Mouse (Mus musculus) neural tube, embryonic 11.5 days (tissue): Measurements from ENCODE around the gene Serpinf2. TPM values are rescaled to one million over a fixed set of nuclear protein-coding genes. Genes with fewer than 3 reads are reported as not detected.
"Not testable (repeated sequence)": the region's sequence is repeated elsewhere in the genome, so short reads cannot be mapped to it uniquely, and the experiment has no call there.

Experiments used
- ATAC-seq: fragments of 200-750 bp; cut with Nextera tagmentation; 2 replicates; pipeline ENCODE4 v1.8.0; 2017; ENCODE audit warnings: moderate number of reproducible peaks, mild to moderate bottlenecking, moderate TSS enrichment, moderate library complexity; ENCODE audit not compliant: insufficient read depth, low FRiP score, low TSS enrichment
- DNase-seq: peaks from one replicate; pipeline ENCODE4 v3.0.0-alpha.2; 2015; ENCODE audit warnings: low spot score
- H3K27ac ChIP-seq: fragments of 300-500 bp; sonication (generic); 2 replicates; pipeline ENCODE4 v1.5.1; 2014; ENCODE audit warnings: low read depth, mild to moderate bottlenecking, low read length
- H3K27me3 ChIP-seq: fragments of 300-500 bp; sonication (generic); 2 replicates; pipeline ENCODE4 v1.6.1; 2014; ENCODE audit warnings: mild to moderate bottlenecking, low read length, mixed read lengths; ENCODE audit not compliant: control insufficient read depth, insufficient read depth
- H3K36me3 ChIP-seq: fragments of 300-500 bp; sonication (generic); 2 replicates; pipeline ENCODE4 v1.6.1; 2014; ENCODE audit warnings: mild to moderate bottlenecking, low read length, moderate library complexity, mixed read lengths; ENCODE audit not compliant: control insufficient read depth, insufficient read depth
- H3K4me1 ChIP-seq: fragments of 300-500 bp; sonication (generic); 2 replicates; pipeline ENCODE4 v1.6.1; 2014; ENCODE audit warnings: low read length, mixed read lengths; ENCODE audit not compliant: control insufficient read depth, insufficient read depth
- H3K4me2 ChIP-seq: fragments of 300-500 bp; sonication (generic); 2 replicates; pipeline ENCODE4 v1.6.1; 2014; ENCODE audit warnings: low read depth, mild to moderate bottlenecking, moderate library complexity
- H3K4me3 ChIP-seq: fragments of 300-500 bp; sonication (generic); 2 replicates; pipeline ENCODE4 v1.5.1; 2014; ENCODE audit warnings: low read depth, low read length
- H3K9ac ChIP-seq: fragments of 300-500 bp; sonication (generic); 2 replicates; pipeline ENCODE4 v1.6.1; 2014; ENCODE audit warnings: mild to moderate bottlenecking, low read length
- H3K9me3 ChIP-seq: fragments of 300-500 bp; sonication (generic); 2 replicates; pipeline ENCODE4 v1.6.1; 2016; ENCODE audit warnings: low read length; ENCODE audit not compliant: control insufficient read depth
- WGBS: fragments of 180-500 bp; shearing (Covaris S2); extraction: QIAGEN DNeasy Blood & Tissue Kit; methylation state at CpG from one replicate; pipeline ENCODE4 v1.1.7; 2014; 5-methylcytosine and 5-hydroxymethylcytosine counted together
- microRNA counts: library from miRNA; unstranded; fragments of <30 nt; microRNA quantifications from one replicate; lab custom pipeline; 2015
- microRNA-seq: library from miRNA; unstranded; fragments of <30 nt; microRNA quantifications from one replicate; pipeline ENCODE4, GENCODE M21; 2016
- polyA plus RNA-seq: library from polyadenylated mRNA; unstranded; fragments of >200 nt; fragmentation: Nextera tagmentation; extraction: Ambion mirVana; gene quantifications from 2 replicates; pipeline ENCODE4 v1.2.1, GENCODE M21; 2014

Gene Serpinf2
- polyA plus RNA-seq, 1 experiment from 2014 or later = 0.17 TPM

DNA sequence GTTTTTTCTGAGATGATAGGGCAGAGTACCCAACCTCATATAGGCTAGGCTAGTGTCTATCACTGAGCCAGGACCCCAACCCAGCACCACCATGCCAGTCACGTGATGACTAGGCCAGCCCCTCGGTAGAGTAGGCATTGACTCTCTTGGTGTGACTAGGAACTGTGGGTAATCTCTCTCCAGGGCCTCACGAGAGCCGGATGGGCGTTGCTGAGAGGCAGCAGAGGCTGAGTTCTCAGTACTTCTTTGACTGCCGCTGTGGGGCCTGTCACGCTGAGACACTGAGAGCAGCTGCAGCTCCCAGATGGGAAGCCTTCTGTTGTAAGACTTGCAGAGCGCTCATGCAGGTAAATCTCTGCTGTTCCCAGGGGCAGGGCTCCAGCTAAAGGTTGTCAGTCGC lies 39.3 kb downstream of the Serpinf2 start:
- Histone ChIP-seq H3K27me3 (no peaks in the 10 kb centered on the region), H3K4me3 (no peak overlapping the region), H3K4me2 (no peak overlapping the region), H3K4me1 (no peaks in the 10 kb centered on the region), H3K9me3 (no peaks in the 10 kb centered on the region), H3K27ac (no peak overlapping the region), H3K9ac (no peak overlapping the region), H3K36me3 (no peaks in the 10 kb centered on the region)
- 73% methylated on average over 9 of the region's 9 CpGs for WGBS
- DNase-seq (no peak), ATAC-seq (no peak)

DNA sequence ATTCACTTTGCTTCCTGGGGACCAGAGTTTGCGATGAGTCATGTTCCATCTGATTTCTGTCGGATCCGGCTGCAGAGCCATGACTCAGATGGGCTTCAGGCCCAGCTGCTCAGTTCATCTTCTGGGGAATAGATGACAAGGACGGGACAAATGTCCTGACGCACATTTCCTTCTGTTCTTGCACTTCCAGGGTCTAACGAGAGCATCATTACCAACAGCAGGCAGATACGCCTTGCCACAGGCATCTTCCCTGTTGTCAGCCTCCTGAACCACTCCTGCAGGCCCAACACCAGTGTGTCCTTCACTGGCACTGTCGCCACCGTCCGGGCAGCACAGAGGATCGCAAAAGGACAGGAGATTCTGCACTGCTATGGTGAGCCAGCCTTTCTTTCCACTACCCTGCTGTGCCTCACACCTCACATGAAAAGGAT lies 40.0 kb downstream of the Serpinf2 start:
- no peak overlapping the region for H3K9ac ChIP-seq
- DNase-seq = no peak
- no peak overlapping the region for H3K4me2 ChIP-seq
- H3K9me3 ChIP-seq = no peaks in the 10 kb centered on the region
- H3K27ac ChIP-seq = no peak overlapping the region
- no peak overlapping the region for H3K4me3 ChIP-seq
- H3K36me3 ChIP-seq = no peaks in the 10 kb centered on the region
- H3K4me1 ChIP-seq = no peaks in the 10 kb centered on the region
- ATAC-seq = no peak
- WGBS = 84% methylated on average over 11 of the region's 11 CpGs
- no peaks in the 10 kb centered on the region for H3K27me3 ChIP-seq

- no peak for ATAC-seq
- no peak for DNase-seq
- Histone ChIP-seq H3K36me3 (no peaks in the 10 kb centered on the region), H3K4me2 (no peak overlapping the region), H3K4me1 (no peaks in the 10 kb centered on the region), H3K4me3 (no peak overlapping the region), H3K9me3 (no peaks in the 10 kb centered on the region), H3K27me3 (no peaks in the 10 kb centered on the region), H3K27ac (no peak overlapping the region), H3K9ac (no peak overlapping the region)
- 87% methylated on average over 7 of the region's 7 CpGs for WGBS
Observed at GRCm38 (mm10) chr11:75397452-75397851, 41.9 kb downstream of the Serpinf2 start.

DNA sequence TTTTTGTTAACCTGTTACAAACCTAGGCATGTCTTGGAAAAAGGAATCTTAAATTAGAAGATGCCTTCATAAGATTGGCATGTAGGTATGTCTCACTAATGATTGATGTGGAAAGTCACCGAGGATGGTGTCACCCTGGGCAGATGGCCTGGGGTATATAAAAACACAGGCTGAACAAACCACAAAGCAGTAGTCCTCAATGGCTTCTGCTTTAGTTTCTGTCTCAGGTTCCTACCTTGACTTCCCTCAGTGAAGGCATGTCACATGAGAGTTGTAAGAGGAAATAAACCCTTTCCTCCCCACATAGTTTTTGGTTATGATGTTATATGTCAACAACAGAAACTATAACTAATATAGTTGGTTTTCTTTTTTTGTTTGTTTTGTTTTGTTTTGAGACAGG lies 43.8 kb downstream of the Serpinf2 start:
- no peaks in the 10 kb centered on the region for H3K9me3 ChIP-seq
- H3K27me3 ChIP-seq = no peaks in the 10 kb centered on the region
- no peak for ATAC-seq
- H3K36me3 ChIP-seq = no peaks in the 10 kb centered on the region
- H3K27ac ChIP-seq = no peak overlapping the region
- 83% methylated on average over 1 of the region's 1 CpGs for WGBS
- H3K4me1 ChIP-seq = no peaks in the 10 kb centered on the region
- DNase-seq = no peak
- H3K4me3 ChIP-seq = no peak overlapping the region
- no peak overlapping the region for H3K4me2 ChIP-seq
- no peak overlapping the region for H3K9ac ChIP-seq

DNA sequence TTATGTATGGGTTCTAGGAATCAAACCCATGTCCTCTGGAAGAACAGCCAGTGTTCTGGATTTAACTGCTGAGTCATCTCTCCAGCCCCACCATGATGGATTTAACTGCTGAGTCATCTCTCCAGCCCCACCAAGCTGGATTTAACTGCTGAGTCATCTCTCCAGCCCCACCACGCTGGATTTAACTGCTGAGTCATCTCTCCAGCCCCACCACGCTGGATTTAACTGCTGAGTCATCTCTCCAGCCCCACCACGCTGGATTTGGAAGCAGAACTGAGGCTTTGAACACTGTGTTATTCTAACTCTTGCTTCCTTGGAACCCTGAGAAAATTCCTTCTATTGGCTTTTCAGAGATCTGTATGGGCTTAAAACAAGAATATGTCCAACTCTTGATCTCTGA lies 55.9 kb downstream of the Serpinf2 start:
- DNase-seq, H3K9ac ChIP-seq, H3K9me3 ChIP-seq, H3K4me2 ChIP-seq, H3K4me1 ChIP-seq, ATAC-seq, H3K36me3 ChIP-seq, H3K27me3 ChIP-seq, H3K27ac ChIP-seq, H3K4me3 ChIP-seq: not testable (repeated sequence)
- WGBS = 65% methylated on average over 3 of the region's 3 CpGs

MicroRNAs within 50 kb of the gene (microRNA counts, 519-probe panel; counts per million panel counts)
- 4,859 counts per million, percentile 87 among the panel's probes with 10 or more counts for microRNA mmu-miR-22 (lab: Ali Mortazavi, UCI)

Small RNA genes within 50 kb of the gene (microRNA-seq; reads per million reads assigned to microRNA genes)
- gene Mir22 = 2,447 reads per million, percentile 84 among the genes with 10 or more reads in this experiment

Other genes starting within 250 kb of the Serpinf2 start
- 19.8 and 21.1 TPM in 2 replicates for gene Dph1, start 248.3 kb downstream of the Serpinf2 start, polyA plus RNA-seq
- 4.5 and 6.0 TPM in 2 replicates for gene Rtn4rl1, start 245.8 kb downstream of the Serpinf2 start, polyA plus RNA-seq
- 117 and 123 TPM in 2 replicates for gene Rpa1, start 91.3 kb downstream of the Serpinf2 start, polyA plus RNA-seq
- gene Smyd4, start 91.2 kb downstream of the Serpinf2 start, polyA plus RNA-seq = 13.4 and 15.9 TPM in 2 replicates
- 84.0 and 87.0 TPM in 2 replicates for gene Serpinf1, start 16.9 kb downstream of the Serpinf2 start, polyA plus RNA-seq
- 5.3 and 6.2 TPM in 2 replicates for gene Wdr81, start 15.1 kb upstream of the Serpinf2 start, polyA plus RNA-seq
- gene Tlcd2, start 22.1 kb upstream of the Serpinf2 start, polyA plus RNA-seq = 8.7 and 11.0 TPM in 2 replicates
- gene Prpf8, start 47.2 kb upstream of the Serpinf2 start, polyA plus RNA-seq = 113 and 123 TPM in 2 replicates
- 0.50 and 0.56 TPM in 2 replicates for gene Rilp, start 70.5 kb upstream of the Serpinf2 start, polyA plus RNA-seq
- gene Scarf1, start 73.9 kb upstream of the Serpinf2 start, polyA plus RNA-seq = 4.4 and 4.8 TPM in 2 replicates
- 5.6 and 6.6 TPM in 2 replicates for gene Slc43a2, start 92.1 kb upstream of the Serpinf2 start, polyA plus RNA-seq
- gene Pitpna, start 148.5 kb upstream of the Serpinf2 start, polyA plus RNA-seq = 90.5 TPM in 2 replicates
- 26.2 and 28.4 TPM in 2 replicates for gene Inpp5k, start 191.4 kb upstream of the Serpinf2 start, polyA plus RNA-seq
- gene Myo1c, start 210.9 kb upstream of the Serpinf2 start, polyA plus RNA-seq = 13.0 and 13.8 TPM in 2 replicates
- gene Crk, start 239.7 kb upstream of the Serpinf2 start, polyA plus RNA-seq = 125 and 134 TPM in 2 replicates